Mouse (Mus musculus): ENCODE results near the gene Tnr.

The Tnr gene

DNA sequence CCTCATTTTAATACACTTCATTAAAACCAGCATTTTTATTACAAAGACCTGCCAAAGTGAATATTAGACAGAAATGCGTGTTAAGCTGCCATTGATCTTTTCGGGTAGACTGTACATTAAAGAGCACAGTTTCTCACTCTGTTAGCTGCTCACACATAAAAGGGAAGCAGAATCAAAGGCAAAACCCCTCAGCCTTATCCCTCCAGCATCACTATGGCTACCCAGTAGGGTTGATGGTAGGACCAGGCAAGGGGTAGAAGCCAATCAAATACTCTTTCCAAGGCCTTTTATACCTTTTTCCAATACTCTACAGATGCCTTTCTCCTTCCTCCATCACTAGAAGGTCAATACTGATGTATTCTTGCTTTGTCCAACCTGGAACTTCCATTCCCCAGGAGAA, 269.0 kb downstream of the Tnr start:
- DNase-seq (ENCODE audit: low spot score in 2 of 2), result no peak

DNA sequence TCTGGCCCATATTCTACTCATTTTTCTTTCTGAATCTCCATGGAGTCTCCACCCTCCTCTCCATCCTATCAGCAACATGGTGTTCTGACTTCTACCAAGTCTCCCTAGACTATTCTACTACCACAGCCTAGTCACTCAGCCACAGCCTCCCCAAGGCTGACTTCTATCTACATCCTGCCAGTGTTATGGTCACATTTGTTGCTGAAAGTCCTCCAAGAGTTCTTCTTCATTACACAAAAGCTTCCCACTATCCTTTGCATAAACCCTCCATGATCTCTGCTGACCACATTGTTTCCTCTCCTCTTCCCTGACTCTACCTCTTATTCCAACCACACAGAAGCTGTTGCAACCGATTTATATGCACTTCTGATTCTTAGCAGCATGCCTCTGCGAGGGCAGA, 272.5 kb downstream of the Tnr start:
- no peak for DNase-seq (ENCODE audit: low spot score in 2 of 2)

DNA sequence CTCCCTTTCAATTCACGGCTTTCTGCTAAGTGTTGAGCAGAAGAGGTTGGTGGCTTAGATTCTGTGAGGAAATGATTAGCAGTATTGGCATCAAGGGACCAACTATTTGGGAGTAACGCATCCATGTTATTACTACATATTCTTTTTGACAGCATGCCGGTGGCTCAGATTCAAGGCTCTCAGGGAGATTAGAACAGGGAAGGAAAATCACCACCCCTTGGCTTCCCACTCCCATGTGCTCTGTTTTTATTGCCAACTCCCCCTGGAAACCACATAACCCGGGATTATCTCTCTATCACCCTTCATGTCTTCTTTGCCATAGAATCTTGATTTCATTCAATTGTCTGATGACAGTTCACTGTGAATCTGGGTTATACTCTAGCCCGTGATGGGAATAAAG, 276.8 kb downstream of the Tnr start:
- DNase-seq (ENCODE audit: low spot score in 2 of 2), result no peak

DNA sequence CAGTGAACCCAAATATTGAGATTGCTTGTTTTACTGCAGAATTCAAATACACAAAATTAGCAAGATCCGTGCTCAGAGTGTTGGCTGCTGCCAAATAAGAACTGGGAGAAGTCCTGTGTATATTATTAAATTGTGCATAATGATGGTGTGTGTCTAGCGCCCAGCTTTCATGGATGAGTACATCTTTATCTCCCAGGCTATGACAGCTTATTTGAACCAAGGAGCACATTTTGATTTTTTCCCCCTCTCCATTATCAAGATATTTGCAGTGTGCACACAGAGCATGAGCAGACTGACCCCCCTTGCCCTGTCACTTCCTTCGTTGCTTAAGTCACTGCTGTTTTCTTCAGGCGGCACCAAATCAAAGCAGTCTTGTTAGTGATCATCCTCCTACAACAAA, 278.2 kb downstream of the Tnr start:
- no peak for DNase-seq (ENCODE audit: low spot score in 2 of 2)

DNA sequence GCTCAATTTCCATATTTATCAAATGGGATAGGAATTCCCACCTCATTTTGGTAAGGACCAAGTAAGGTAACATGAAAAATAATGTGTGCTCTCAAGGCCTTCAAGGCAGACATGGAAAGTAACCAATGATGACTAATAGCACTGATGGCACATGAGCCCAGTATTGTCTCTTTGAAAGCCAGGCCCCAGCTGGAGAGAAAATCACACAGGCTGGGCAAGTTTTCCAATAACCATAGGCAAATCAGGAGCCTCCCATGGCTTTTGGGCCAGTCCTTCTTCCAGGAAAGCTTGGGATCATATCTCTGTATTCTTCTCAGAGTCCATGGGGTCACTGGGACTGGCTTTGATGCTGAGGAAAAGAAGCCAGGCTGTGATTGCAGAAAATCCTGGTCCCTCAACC, 280.1 kb downstream of the Tnr start:
- DNase-seq (ENCODE audit: low spot score in 2 of 2), result no peak

DNA sequence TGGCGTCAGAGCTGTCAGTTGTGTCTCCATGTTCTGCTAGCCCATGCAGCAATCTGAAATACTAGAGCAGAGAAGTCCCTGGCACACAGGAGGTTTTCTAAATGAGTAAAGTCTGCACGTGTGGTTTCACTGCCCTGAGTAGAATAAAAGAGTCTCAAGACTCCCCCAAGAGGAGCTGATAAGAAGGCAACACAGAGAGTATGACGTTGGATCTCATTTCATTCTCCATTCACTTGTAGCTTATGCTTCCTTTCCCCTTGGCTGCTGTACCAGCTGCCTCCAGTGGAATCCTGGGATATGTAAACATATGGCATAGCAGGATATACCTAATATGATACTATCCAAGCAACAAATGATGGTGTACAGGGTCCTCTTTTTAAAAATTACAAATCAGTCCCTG, 285.9 kb downstream of the Tnr start:
- DNase-seq (ENCODE audit: low spot score in 2 of 2), result no peak

DNA sequence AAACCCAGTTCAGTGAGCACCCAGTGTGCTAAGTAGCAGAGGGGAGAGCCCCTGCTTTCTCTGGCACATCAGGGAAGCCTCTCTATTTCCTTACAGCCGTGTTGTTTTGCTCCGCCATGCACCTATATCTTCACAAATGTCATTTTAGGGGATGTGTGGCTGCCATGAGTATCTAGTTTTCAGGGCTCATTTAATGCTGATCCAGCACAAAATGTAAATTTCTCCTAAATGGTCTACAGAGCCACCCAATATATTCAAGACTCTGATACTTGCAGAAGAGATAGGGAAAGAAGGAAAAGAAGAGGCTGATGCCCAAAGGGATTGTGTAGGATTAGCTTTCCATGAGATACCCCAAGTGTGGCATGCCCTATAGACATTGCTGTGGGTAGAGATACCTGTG, 288.2 kb downstream of the Tnr start:
- no peak for DNase-seq (ENCODE audit: low spot score in 2 of 2)

DNA sequence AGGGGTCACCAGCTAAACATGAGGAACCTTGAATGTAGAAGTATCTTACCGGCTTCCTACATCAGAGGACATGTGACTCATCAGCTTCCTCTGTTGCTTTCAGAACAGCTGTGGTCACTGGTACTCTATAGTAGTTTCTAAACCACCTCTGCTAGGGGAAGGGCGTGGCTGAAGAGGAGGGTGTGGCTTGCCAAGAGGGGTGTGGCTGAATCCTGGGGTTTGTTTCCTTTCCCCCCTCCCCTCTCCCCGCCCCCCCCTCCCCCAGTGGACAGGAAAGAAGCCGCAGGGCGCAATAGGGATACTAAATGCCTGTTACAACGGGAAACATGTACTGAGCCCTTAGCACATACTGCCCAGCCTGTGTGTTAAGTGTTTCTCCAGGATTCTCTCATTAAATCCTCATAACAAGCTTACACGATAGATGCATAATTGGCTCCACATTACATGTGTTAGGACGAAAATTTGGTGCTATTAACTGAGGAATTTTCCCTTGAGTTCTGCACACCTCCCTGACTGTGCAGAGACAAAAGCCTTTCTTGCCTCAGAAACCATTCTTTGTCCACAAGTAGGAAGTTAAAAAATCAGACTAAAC, 289.3 kb downstream of the Tnr start:
- DNase-seq (ENCODE audit: low spot score in 2 of 2), result no peak

DNA sequence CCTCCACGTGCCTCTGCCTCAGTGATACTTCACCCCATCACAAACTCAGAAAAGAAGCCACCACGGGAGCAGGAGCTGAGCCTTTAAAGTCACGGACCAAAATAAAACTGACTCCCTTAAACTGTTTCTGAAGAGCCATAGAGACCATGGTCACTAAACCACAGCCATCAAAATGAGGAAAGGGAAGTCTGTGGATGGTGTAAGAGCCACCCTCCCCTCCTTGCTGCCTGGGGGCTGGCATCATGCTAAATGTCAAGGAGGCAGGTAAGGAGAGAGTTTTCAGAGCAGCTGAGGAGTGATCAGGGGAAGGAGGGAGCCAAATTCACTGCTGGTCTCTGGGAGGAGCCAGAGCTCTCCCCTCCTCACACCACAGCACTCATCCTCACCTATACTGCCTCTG, 290.8 kb downstream of the Tnr start:
- DNase-seq (ENCODE audit: low spot score in 2 of 2), result no peak

DNA sequence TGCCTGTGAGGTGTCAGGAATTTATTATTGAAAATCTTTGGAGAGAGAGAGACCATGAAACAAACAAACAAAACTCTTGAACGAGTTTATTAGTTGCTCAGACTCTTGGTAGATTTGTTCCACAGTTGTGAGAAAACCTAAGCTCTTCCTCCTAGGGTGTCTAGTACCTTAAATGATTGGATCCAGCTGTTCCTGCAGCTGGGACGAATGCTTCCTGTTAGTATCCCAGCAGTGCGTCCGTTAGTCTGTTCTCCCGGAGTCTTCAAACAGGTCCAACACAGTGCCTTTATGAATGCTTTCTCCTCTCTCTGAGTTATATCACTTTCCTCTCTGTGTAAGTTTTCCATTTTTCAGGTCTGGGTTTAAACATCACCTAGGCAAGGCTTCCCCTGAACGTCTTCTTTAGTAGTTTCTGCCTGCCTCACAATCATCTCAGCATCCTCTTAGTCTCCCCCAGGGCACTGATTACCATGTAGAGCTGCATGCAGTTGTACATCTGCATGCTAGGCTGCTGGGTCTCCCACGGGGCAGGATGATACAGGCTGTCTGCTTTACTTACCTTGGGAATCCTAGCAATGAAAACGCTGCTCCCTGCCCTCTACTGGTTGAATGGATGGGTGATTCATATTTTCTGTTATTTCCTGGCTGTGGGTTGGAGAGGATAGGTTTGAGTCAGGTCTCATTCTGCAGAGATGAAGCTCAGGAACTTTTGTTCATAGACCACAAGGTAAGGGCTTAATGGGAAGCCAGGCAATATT, 293.2 kb downstream of the Tnr start:
- DNase-seq (ENCODE audit: low spot score in 2 of 2), result peak in 1 of 2 experiments; percentile 28

DNA sequence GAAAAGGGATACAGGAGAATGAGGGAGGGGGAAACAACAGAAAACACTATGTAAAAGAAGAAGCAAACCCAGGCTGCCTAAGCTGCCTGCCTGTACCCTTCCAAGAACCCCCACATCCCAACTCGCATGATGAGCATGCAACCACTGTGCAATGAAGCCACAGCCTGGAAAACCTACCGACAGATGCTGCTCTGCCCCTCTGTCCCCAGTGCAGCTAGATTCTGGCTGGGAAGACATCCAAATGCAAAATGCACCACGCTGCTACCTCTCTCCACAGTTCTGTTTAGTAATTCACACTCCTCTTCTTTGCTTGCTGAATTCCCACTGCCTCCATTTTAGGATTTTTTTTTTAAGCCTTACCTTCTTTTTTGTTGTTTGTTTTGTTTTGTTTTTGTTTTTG, 295.9 kb downstream of the Tnr start:
- DNase-seq (ENCODE audit: low spot score in 2 of 2), result peak; percentile 57 to 62

DNA sequence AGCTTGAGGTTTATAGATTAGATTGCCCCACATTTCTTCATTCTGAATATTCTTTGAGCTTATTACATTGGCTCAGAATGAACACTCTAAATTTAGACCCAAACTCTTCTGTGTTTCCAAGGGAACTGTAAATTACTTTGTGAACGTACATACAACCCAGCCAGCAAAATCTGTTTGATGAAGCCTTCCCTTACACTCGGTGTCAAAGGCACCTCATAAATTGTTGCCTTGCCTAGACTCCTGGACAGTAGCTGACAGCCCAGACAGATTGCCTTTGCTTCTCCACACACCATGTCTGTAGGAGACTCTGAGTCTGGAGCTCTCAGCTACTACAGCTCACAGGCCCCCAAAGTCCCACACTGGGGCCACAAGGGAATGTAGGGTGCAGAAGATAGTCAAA, 298.8 kb downstream of the Tnr start:
- peak in 1 of 2 experiments; percentile 20 for DNase-seq (ENCODE audit: low spot score in 2 of 2)

DNA sequence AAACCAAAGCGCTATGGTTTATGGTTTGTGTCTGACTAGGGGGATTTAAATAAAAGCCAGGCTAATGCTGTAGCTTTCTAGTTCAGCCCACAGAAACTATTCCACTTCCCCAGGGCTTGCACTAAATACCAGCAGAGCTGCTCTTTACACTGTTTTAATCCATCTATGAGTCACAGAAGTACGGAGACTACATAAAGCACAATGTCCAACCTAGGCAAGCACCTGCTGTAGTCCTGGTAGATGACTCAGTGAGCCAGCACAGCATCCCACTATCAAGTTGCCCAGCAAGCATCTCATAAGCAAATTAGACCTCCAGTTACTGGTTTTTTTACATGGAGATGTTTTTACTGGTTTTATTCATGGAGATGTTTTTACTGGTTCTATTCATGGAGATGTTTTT, 305.0 kb downstream of the Tnr start:
- DNase-seq (ENCODE audit: low spot score in 2 of 2), result peak; percentile 19 to 42

DNA sequence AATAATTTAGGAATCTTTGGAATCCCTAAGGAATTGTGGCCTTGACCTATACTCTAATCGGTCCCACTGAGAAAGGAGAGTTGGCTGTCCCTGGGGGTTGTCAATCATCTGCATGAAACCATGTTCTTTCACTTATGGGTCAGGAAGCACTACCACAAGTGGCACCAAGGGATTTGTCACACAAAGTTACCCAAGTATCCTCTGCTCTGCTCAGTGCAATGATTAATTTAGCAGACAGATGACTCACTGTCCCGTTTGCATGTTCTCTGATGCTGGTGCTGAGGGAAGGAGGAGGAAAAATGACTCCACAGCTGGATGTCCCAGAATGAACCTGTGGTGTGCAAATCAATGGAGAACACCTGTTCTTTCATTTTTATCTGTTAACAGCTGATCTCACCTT, 309.6 kb downstream of the Tnr start:
- DNase-seq (ENCODE audit: low spot score in 2 of 2), result no peak

DNA sequence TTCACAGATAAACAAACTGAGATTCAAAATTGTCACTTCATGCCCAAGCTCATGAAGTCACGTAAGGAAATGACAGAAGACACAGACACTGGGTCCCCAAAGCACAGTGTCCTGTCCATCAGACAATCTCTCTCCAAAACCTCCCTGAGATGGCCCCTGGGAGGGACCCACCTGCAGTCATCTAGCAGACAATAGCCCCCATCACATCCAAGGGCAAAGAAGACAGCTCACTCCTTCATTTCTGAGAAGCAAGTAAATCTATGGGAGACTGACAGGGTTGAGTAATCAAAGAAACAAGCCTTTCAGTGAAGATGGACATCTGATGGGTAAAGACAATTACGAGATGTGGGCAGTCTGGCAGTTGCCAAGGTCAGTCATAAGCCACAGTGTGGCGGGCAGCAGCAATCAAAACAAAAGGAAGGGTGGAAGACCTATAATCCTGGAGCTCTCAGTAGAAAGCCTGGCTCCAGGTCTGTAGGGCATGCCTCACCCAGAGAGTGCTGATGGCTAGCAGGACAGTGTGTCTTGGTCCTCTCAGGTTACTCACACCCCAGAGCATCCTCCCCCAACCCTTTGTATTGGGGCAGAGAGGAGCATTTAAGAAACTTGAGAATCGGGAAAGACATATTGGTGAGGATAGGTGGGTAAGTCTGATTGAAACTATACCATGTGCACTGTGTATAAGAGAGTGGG, 310.2 kb downstream of the Tnr start:
- no peak for DNase-seq (ENCODE audit: low spot score in 2 of 2)

DNA sequence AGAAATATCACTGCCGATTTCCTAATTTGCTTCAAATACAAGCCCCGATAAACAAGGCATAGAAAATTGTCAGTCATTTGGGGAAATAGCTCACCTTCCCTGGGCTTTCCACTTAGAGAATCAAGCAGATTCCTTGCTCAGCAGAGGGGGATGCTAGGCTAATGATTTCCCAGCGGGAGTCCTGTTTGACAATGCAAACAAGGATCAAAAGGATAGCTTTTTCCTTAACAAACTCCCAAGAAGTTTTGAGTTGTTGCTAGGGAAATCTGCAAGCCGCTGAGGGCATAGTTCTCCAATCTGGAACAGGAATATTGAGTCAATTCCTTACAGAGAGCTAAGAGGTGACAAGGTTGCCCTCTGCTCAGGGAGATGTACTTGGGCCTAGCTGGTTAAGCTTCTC, 311.6 kb downstream of the Tnr start:
- no peak for DNase-seq (ENCODE audit: low spot score in 2 of 2)

DNA sequence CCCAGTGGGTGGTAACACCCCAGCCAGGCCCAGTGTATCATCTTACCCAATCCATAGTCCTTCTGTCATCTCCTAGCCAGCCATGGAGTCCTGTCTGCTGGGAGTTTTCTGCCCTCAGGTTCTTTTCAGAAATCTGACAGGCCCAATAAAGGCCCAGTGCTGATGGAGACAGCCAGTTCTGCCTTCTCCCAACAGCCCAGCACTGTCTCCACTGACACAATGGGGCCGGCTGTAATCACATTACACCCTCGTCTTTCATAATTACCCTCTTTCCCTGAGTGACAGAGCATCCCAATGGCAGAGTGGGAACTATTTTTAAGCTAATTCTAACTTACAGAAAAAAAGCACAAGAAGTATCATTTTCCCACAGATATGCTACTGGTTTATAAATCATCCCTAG, 316.8 kb downstream of the Tnr start:
- DNase-seq (ENCODE audit: low spot score in 2 of 2), result no peak

DNA sequence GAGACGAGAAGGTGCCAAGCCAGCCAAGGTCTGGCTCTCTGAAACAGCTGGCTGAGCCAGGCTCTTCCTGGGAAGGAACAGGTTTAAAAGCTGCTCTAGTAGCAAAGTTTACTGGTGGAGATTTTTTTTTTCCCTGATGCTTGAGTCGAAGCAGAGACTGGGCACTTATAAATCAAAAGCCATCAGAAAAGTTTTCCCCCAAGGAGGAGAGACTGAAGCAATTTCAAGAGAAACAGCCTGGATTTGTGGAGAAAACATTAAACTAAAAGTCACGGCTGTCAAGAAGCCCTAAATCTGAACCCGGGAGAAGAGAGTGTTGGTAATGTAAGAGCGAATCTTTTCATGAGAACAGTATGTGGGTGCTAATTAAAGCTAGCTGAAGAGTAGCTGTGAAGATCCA, 319.3 kb downstream of the Tnr start:
- no peak for DNase-seq (ENCODE audit: low spot score in 2 of 2)

DNA sequence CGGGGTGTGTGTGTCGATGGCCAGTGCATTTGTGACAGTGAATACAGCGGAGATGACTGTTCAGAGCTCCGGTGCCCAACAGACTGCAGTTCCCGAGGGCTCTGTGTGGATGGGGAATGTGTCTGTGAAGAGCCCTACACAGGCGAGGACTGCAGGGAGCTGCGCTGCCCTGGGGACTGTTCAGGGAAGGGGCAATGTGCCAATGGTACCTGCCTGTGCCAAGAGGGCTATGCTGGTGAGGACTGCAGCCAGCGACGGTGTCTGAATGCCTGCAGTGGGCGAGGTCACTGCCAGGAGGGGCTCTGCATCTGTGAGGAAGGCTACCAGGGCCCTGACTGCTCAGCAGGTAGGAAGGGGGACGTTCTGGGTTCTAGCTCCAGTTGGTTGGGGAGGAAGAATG, 328.5 kb downstream of the Tnr start:
- no peak for DNase-seq (ENCODE audit: low spot score in 2 of 2)

DNA sequence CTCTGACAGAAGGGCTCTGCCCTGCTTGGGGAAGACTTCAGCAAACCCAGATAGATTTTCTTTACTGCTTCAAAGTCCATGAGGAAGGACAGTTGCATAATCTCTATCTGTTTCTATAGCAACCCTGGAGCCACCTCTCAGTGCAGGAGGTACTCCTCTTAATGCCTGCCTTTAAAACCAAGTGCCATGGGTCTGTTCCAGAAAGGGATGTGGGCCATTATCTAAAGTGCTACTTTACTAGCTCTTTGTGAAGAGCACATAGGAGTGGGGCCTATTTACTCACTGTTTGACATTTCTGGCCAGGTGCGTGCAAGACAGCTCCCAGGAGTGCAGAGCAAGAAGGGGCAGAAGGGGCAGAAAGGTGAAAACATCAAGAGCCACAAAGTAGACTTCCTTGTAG, 330.7 kb downstream of the Tnr start:
- DNase-seq (ENCODE audit: low spot score in 2 of 2), result no peak

DNA sequence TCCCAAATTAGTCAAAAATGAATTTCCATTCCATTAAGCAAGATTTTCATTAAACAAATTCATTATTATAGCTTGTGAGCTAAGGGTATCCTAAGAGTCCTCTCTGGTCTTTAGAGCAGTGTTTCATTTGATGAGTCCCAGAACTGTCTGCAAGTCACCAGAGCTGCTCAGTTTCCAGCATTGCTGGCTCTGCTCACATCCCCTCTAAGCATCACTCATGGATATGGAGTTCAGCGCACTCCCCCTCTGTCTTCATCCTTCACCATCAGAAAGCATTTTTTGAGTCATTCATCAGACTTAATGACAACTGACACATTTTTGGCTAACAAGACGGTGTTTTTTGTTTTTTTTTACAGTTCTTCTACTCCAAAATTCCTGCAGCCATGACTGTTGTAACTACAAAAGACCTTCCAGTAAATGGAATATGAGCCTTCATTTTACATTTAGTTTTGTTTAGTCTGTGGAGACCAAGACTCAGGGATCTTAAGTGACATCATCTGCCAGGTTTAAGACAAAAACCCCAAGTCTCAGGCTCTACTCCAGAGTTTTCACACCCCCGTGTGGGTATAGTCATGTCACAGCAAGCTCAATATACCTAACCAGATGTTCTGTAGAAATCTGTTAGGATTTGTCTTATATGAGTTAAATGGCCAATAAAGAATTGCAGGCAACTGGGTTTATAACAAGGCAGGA, 338.4 kb downstream of the Tnr start:
- no peak for DNase-seq (ENCODE audit: low spot score in 2 of 2)

DNA sequence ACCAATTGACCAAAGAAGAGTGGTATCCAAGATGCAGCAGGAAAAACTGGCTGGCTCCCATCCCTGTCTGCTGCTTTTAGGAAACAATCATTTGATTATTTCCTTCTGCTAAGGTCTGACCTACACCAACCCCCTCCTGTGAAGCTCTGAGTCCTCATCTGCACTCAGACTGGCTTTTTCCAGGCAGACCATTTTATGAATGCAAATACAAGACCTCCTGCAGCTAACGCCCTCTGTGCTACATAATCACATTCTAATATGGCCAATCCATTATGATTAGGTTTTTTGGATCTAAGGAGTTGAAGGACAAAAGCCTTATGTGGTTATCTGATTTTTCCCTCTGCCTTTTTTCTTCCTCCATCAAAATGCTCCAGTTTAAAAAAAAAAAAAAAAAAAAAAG, 342.1 kb downstream of the Tnr start:
- no peak for DNase-seq (ENCODE audit: low spot score in 2 of 2)

All from right cerebral cortex, adult 2 months (tissue).